Mouse (Mus musculus) limb, embryonic 14.5 days (tissue): ENCODE data around the gene Icam1. TPM values are rescaled to one million over a fixed set of nuclear protein-coding genes. Genes with fewer than 3 reads are reported as not detected.
"Not testable (repeated sequence)": the region's sequence is repeated elsewhere in the genome, so short reads cannot be mapped to it uniquely, and the experiment has no call there.

Source experiments
- ATAC-seq: fragments of 200-750 bp; cut with Nextera tagmentation; 2 replicates; pipeline ENCODE4 v1.8.0; 2017; ENCODE audit warnings: low read depth, moderate number of reproducible peaks, moderate TSS enrichment; ENCODE audit not compliant: low FRiP score
- DNase-seq: peaks from one replicate; pipeline ENCODE4 v3.0.0-alpha.2; 2015; ENCODE audit warnings: low spot score
- H3K27ac ChIP-seq: fragments of 300-500 bp; sonication (generic); replicated peaks from 2 replicates; pipeline ENCODE4 v1.5.1; 2014; ENCODE audit warnings: low read depth, mild to moderate bottlenecking, low read length, moderate library complexity, mixed read lengths
- H3K27me3 ChIP-seq: fragments of 300-500 bp; sonication (generic); 2 replicates; pipeline ENCODE4 v1.6.1; 2014; ENCODE audit warnings: low read length, mixed read lengths; ENCODE audit not compliant: control insufficient read depth, insufficient read depth
- H3K36me3 ChIP-seq: fragments of 300-500 bp; sonication (generic); 2 replicates; pipeline ENCODE4 v1.6.1; 2014; ENCODE audit warnings: mild to moderate bottlenecking, low read length, moderate library complexity, mixed read lengths; ENCODE audit not compliant: control insufficient read depth, insufficient read depth
- H3K4me1 ChIP-seq: fragments of 300-500 bp; sonication (generic); 2 replicates; pipeline ENCODE4 v1.6.1; 2014; ENCODE audit warnings: antibody characterized with exemption, low read length, mixed read lengths; ENCODE audit not compliant: control insufficient read depth, insufficient read depth
- H3K4me2 ChIP-seq: fragments of 300-500 bp; sonication (generic); replicated peaks from 2 replicates; pipeline ENCODE4 v1.6.1; 2014; ENCODE audit warnings: low read depth, mild to moderate bottlenecking, low read length, moderate library complexity; ENCODE audit not compliant: severe bottlenecking
- H3K4me3 ChIP-seq: fragments of 300-500 bp; sonication (generic); replicated peaks from 2 replicates; pipeline ENCODE4 v1.5.1; 2014; ENCODE audit warnings: low read length
- H3K9ac ChIP-seq: fragments of 300-500 bp; sonication (generic); 2 replicates; pipeline ENCODE4 v1.6.1; 2014; ENCODE audit warnings: mild to moderate bottlenecking, low read depth, low read length, moderate library complexity; ENCODE audit not compliant: severe bottlenecking
- H3K9me3 ChIP-seq: fragments of 300-500 bp; sonication (generic); 2 replicates; pipeline ENCODE4 v1.6.1; 2016; ENCODE audit warnings: low read length; ENCODE audit not compliant: control insufficient read depth
- POLR2A ChIP-seq: fragments of 200-500 bp; IDR thresholded peaks from 2 replicates; pipeline ENCODE4 v1.8.0; 2012; ENCODE audit warnings: inconsistent platforms, mild to moderate bottlenecking, moderate library complexity, borderline replicate concordance; ENCODE audit not compliant: insufficient read depth, insufficient read length; ENCODE audit errors: extremely low read depth
- WGBS: fragments of 180-500 bp; shearing (Covaris S2); extraction: QIAGEN DNeasy Blood & Tissue Kit; methylation state at CpG from one replicate; pipeline ENCODE4 v1.1.7; 2014; 5-methylcytosine and 5-hydroxymethylcytosine counted together
- polyA plus RNA-seq, 2 experiments: library from polyadenylated mRNA; depleted of rRNA in 1 of 2; stranded (reverse) in 1 of 2; unstranded in 1 of 2; fragments of >200 nt; fragmentation: Nextera tagmentation in 1 of 2; extraction: Ambion mirVana in 1 of 2; gene quantifications; 2 replicates each; pipeline versions ENCODE4 v1.2.1 to v1.2.3; 2012 to 2014

Icam1 gene
- polyA plus RNA-seq, 2 experiments, result 15.5 to 18.3 TPM

GRCm38 (mm10) chr9:21010362-21010761, 5.4 kb upstream of the Icam1 start:
- Histone ChIP-seq H3K4me1 (0 out of 2 replicates have a peak, but pooled peaks cover 7% of the 10 kb centered on the region), H3K36me3 (peaks cover 29% of the 10 kb centered on the region), H3K9me3 (no peaks in the 10 kb centered on the region), H3K4me2 (no peak overlapping the region), H3K9ac (no peak overlapping the region), H3K4me3 (no peak overlapping the region), H3K27ac (no peak overlapping the region), H3K27me3 (peaks cover 9% of the 10 kb centered on the region)
- DNase-seq, result no peak
- no peak for ATAC-seq
- no peak for TF ChIP-seq POLR2A
- WGBS, result 79% methylated on average over 2 of the region's 2 CpGs

DNA sequence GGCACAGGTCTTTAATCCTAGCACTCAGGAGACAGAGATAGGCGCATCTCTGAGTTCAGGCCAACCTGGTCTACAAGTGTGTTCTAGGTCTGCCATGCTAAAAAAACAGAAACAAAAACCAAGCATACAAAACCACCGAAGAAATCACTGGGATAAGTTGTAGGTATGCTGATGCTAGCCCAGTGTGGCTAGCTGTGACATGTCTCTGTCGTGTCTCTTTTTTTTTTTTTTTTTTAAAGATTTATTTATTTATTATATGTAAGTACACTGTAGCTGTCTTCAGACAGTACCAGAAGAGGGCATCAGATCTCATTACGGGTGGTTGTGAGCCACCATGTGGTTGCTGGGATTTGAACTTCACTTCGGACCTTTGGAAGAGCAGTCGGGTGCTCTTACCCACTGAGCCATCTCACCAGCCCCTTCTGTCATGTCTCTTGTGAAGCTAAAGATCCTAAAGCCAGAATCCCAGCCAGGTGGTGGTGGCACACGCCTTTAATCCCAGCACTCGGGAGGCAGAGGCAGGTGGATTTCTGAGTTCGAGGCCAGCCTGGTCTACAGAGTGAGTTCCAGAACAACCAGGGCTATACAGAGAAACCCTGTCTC, 4.7 kb upstream of the Icam1 start:
- 68% methylated on average over 9 of the region's 9 CpGs for WGBS
- Histone ChIP-seq H3K27me3 (peaks cover 16% of the 10 kb centered on the region), H3K36me3 (peaks cover 25% of the 10 kb centered on the region)
- not testable (repeated sequence) for H3K9me3 ChIP-seq, H3K4me1 ChIP-seq, ATAC-seq, H3K4me3 ChIP-seq, H3K27ac ChIP-seq, H3K4me2 ChIP-seq, DNase-seq, H3K9ac ChIP-seq

GRCm38 (mm10) chr9:21011846-21012312, 3.9 kb upstream of the Icam1 start:
- no peak overlapping the region for H3K9ac ChIP-seq
- ATAC-seq (no peak), DNase-seq (no peak)
- H3K4me2 ChIP-seq, result no peak overlapping the region
- H3K9me3 ChIP-seq, result no peaks in the 10 kb centered on the region
- peaks cover 24% of the 10 kb centered on the region for H3K27me3 ChIP-seq
- TF ChIP-seq POLR2A, result no peak
- 57% methylated on average over 5 of the region's 5 CpGs for WGBS
- no peak overlapping the region for H3K4me3 ChIP-seq
- no peak overlapping the region for H3K27ac ChIP-seq
- H3K36me3 ChIP-seq, result peaks cover 22% of the 10 kb centered on the region
- 0 out of 2 replicates have a peak, but pooled peaks cover 8% of the 10 kb centered on the region for H3K4me1 ChIP-seq

- Histone ChIP-seq H3K9me3 (no peaks in the 10 kb centered on the region), H3K9ac (no peak overlapping the region), H3K27me3 (peaks cover 29% of the 10 kb centered on the region), H3K27ac (no peak overlapping the region), H3K36me3 (peaks cover 18% of the 10 kb centered on the region), H3K4me3 (no peak overlapping the region), H3K4me2 (no peak overlapping the region), H3K4me1 (0 out of 2 replicates have a peak, but pooled peaks cover 8% of the 10 kb centered on the region)
- no peak for TF ChIP-seq POLR2A
- WGBS, result 62% methylated on average over 1 of the region's 1 CpGs
- no peak for ATAC-seq
- no peak for DNase-seq
Measured at GRCm38 (mm10) chr9:21012368-21012767, 3.4 kb upstream of the Icam1 start.

DNA sequence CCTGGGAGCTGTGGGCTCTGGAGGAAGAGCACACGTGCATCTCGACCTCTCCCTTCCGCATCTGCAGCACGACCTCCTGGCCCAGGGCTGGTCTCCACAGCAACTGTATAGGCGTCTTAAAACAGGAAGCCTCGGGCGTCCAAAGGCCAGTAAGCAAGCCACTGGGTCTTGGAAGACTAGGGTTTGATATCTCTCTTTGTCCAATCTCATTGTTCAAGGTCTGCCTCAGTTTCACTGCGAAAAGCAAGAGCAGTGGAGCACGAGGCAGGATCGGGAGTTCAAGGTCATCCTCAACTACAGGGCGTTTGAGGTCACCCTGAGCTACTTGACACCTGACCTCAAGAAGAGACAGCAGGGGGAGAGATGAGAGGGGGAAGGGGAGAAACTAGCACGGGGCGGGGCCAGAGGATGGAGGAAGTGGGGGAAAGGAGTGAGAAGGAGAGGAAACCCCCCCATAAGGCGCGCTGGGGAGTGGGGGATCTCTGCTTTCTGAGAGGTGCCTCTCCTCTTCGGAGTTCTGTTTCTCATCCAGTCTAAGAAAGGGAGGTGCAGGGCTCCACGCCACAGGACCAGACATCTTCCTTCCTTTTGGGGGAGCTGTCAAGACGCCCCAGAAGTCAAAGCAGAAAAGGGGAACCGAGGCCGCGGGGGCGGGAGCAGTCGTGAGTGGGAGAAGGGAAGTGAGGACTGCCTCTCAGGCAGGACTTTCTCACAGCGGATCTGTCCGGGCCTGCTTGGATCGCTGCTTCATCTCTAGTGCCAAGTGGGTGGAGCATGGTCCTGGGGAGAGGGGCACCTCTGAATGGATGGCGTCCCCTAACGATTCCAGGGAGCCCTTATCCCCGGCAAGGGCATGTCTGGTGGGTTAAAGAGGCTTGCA, 854 bp upstream of the Icam1 start:
- Histone ChIP-seq H3K9ac (peak overlapping the region; percentile 48), H3K27ac (no peak overlapping the region), H3K9me3 (no peaks in the 10 kb centered on the region), H3K4me3 (peak overlapping the region; percentile 41), H3K27me3 (peaks cover 33% of the 10 kb centered on the region), H3K4me2 (peak overlapping the region; percentile 65), H3K4me1 (0 out of 2 replicates have a peak, but pooled peaks cover 8% of the 10 kb centered on the region), H3K36me3 (no peaks in the 10 kb centered on the region)
- DNase-seq (no peak), ATAC-seq (peak; percentile 44; the same call in 1 of the 2 replicates)
- no peak for TF ChIP-seq POLR2A
- 4% methylated on average over 29 of the region's 29 CpGs for WGBS
